In genomic region chr8:94258881-94259280, GRCm38 (mm10) we compare ENCODE assay signal across 21 mouse cellular contexts.
"Had no signal": no experiment of that assay in that cellular context is flagged by ENCODE, and none has a peak within 500 bp of the region (broad histone marks: within the 10 kb centered on the region; RNA-seq: fewer than 3 reads in every experiment).

No protein-coding gene starts in this region.

- ATAC-seq: liver, postnatal 0 days; lung, postnatal 0 days; midbrain, embryonic 13.5 days; midbrain, embryonic 16.5 days had no signal

- H3K4me3 ChIP-seq: liver, embryonic 13.5 days; liver, embryonic 15.5 days; lung, embryonic 15.5 days; midbrain, embryonic 10.5 days; midbrain, embryonic 13.5 days; myocyte; neural tube, embryonic 12.5 days had no signal

- DNase-seq: liver, embryonic 13.5 days; liver, postnatal 0 days; lung, adult 2 months; lung, postnatal 4 days; retina, postnatal 1 day; right cerebral cortex, adult 18-20 months; right cerebral cortex, postnatal 25 days; right cerebral cortex, postnatal 4 days; spleen, adult 18-20 months; thymus, adult 18-20 months; thymus, postnatal 14 days; thymus, postnatal 36 days had no signal

- H3K4me2 ChIP-seq: liver, embryonic 11.5 days; liver, embryonic 13.5 days; liver, embryonic 15.5 days; lung, embryonic 15.5 days; midbrain, embryonic 13.5 days; neural tube, embryonic 12.5 days had no signal

- H3K27ac ChIP-seq: liver, embryonic 13.5 days; liver, embryonic 15.5 days; lung, embryonic 15.5 days; midbrain, embryonic 10.5 days; midbrain, embryonic 13.5 days; neural tube, embryonic 12.5 days had no signal

- H3K36me3 ChIP-seq: liver, embryonic 13.5 days; liver, embryonic 15.5 days; lung, embryonic 15.5 days; midbrain, embryonic 10.5 days; midbrain, embryonic 13.5 days; neural tube, embryonic 12.5 days had no signal

- H3K9me3 ChIP-seq: liver, embryonic 13.5 days; liver, embryonic 15.5 days; lung, embryonic 15.5 days; midbrain, embryonic 10.5 days; midbrain, embryonic 13.5 days; neural tube, embryonic 12.5 days had no signal

- H3K9ac ChIP-seq: liver, embryonic 13.5 days; liver, embryonic 15.5 days; liver, postnatal 0 days; lung, embryonic 15.5 days; midbrain, embryonic 13.5 days; neural tube, embryonic 12.5 days had no signal

- H3K4me1 ChIP-seq: lung, embryonic 15.5 days; neural tube, embryonic 12.5 days had no signal

- H3K27me3 ChIP-seq: liver, embryonic 13.5 days; liver, embryonic 15.5 days; lung, embryonic 15.5 days; midbrain, embryonic 13.5 days; neural tube, embryonic 12.5 days had no signal
